Mouse (Mus musculus) cerebellum, adult 2 months (tissue): ENCODE results near the gene Commd6. TPM values are rescaled to one million over a fixed set of nuclear protein-coding genes. Genes with fewer than 3 reads are reported as not detected.

Source experiments
- DNase-seq, 2 experiments: peaks; one replicate each; pipeline ENCODE4 v3.0.0; 2021
- H3K27ac ChIP-seq: fragments of 200-500 bp; 2 replicates; pipeline ENCODE4 v1.5.1; 2012; ENCODE audit warnings: low read length, control low read depth, inconsistent platforms; ENCODE audit not compliant: insufficient read depth
- H3K27me3 ChIP-seq: fragments of 200-500 bp; 2 replicates; pipeline ENCODE4 v1.6.1; 2012; ENCODE audit warnings: inconsistent platforms, mild to moderate bottlenecking, low read length, moderate library complexity; ENCODE audit not compliant: control insufficient read depth, insufficient read depth
- H3K4me1 ChIP-seq: fragments of 200-500 bp; 2 replicates; pipeline ENCODE4 v1.6.1; 2011; ENCODE audit warnings: low read length; ENCODE audit not compliant: control insufficient read depth, insufficient read depth
- H3K4me3 ChIP-seq: fragments of 200-500 bp; replicated peaks from 2 replicates; pipeline ENCODE3; 2011; ENCODE audit warnings: mild to moderate bottlenecking, low read depth, low read length, control low read depth; ENCODE audit not compliant: insufficient read depth
- CTCF ChIP-seq: fragments of 200-500 bp; IDR thresholded peaks from 2 replicates; pipeline ENCODE4 v1.5.1; 2011; ENCODE audit warnings: low read depth, mild to moderate bottlenecking, control low read depth, low read length, moderate library complexity, borderline replicate concordance; ENCODE audit not compliant: insufficient read depth
- POLR2A ChIP-seq: fragments of 200-500 bp; IDR thresholded peaks from 2 replicates; pipeline ENCODE4 v1.6.1; 2011; ENCODE audit warnings: low read length, control low read depth, borderline replicate concordance; ENCODE audit not compliant: insufficient read depth
- WGBS: fragments of 180-500 bp; shearing (Covaris S2); methylation state at CpG from one replicate; pipeline ENCODE4 v1.1.7; 2018; 5-methylcytosine and 5-hydroxymethylcytosine counted together
- polyA plus RNA-seq: library from polyadenylated mRNA; depleted of rRNA; stranded (reverse); fragments of >200 nt; gene quantifications from 2 replicates; pipeline ENCODE4 v1.2.3, GENCODE M21; 2012; rRNA removed

The Commd6 gene
- polyA plus RNA-seq = 58.6 and 60.0 TPM in 2 replicates

DNA sequence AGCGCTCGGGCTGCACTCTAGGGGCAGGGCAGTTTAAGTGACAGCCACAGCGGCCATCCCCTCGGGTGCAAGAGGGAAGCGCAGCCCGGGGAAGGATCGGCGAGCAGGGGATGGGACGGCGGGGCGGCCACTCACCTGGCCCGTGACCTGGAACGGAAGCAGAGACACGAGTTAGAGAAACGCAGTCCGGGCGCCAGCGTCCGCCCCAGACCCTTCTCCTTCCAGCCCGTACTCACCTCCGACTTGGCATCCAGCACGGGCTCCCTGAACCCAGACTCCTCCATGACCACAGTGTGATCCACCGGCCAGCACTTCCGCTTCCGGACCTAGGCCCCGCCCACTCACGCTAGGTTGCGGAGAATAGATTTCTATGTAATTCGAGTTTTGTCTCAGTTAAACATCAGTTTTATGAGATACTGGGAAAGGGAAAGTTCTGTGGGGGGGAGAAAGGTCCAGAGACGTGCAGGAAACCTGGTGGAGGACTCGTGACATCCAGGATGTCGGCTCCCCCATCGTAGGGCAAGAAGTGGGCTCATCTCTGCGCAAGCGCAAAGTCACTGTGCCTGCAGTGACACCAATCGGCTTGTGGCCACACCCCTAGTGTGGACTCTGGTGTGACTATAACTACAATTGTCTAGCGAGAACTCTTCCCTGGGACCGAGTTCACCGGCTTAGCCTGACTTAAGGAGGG, at the start of gene Commd6:
TSS of gene Commd6 (minus strand) at position 534 of the 691 bp plus-strand sequence.
- peak within 1 kb of the TSS; percentile 85 for H3K27ac ChIP-seq
- DNase-seq = peak; percentile 92 to 94
- TF ChIP-seq CTCF (0 out of 2 replicates have a peak, but pooled peaks have one; percentile 1), POLR2A (peak; percentile 88)
- peak within 1 kb of the TSS; percentile 95 for H3K4me3 ChIP-seq
- no peaks in the 10 kb centered on the region for H3K27me3 ChIP-seq
- H3K4me1 ChIP-seq = peaks cover 3% of the 10 kb centered on the region; the same call in 1 of the 2 replicates
- under 1% methylated on average over 39 of the region's 39 CpGs for WGBS

DNA sequence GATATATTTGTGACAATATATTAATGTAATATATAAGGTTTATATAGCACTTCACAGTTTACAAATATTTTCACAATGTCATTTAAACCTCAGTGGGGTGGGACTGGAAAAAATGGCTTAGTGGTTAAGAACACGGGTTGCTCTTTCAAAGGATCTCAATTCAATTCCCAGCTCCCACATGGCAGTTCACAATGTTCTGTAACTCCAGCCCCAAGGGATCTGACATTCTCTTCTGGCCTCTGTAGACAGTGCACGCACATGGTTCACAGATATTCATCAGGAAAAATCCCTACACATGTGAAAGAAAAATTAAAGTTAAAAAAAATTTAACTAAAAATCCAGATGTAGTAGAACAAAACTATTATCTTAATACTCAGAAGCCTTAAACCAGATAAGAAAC, 47.9 kb upstream of the Commd6 start:
- Histone ChIP-seq H3K4me1 (no peaks in the 10 kb centered on the region), H3K4me3 (no peak overlapping the region), H3K27me3 (no peaks in the 10 kb centered on the region), H3K27ac (no peak overlapping the region)
- no peak for DNase-seq
- no peak for TF ChIP-seq CTCF
- no peak for TF ChIP-seq POLR2A
- 79% methylated on average over 2 of the region's 2 CpGs for WGBS

DNA sequence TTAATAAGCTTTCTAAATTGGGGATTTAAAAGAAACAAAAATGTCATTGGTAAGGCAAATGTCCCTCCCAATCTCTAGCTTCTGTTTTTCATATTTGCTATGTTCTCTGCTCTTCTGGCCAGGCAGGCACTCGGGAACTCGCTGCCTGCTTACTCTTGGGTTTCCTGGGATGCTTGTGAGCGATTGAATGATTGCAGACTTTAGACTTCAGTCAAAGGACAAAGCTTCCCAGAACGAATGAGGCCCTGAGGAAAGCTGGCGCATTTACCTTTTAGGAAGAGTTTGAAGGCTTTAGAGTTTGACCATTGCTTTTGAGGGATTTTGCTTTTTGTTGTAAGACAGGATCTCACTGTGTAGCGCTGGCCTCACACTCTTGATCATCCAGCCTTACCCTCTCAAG, 47.2 kb upstream of the Commd6 start:
- H3K4me3 ChIP-seq = no peak overlapping the region
- whole genome bisulfite sequencing = 92% methylated on average over 6 of the region's 6 CpGs
- no peak for DNase-seq
- TF ChIP-seq POLR2A (no peak), CTCF (no peak)
- no peaks in the 10 kb centered on the region for H3K4me1 ChIP-seq
- no peaks in the 10 kb centered on the region for H3K27me3 ChIP-seq
- H3K27ac ChIP-seq = no peak overlapping the region

DNA sequence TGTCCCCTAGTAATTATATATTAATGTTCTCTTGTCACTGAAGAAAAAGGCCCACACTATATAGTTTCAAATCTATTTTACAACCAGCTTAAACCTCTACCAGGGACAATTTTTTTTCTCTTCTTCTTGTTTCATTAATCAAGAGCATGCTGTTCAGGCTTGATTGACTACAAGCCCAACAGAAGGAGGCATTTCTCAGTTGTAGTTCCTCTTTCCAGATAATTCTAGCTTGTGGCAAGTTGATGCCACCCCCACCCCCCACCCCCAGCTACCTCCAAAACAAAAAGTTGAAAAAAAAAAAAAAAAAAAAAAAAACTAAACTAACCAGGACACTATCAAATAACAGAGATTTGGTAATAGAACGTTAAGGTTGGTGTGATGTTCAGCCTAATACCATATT, 31.7 kb upstream of the Commd6 start:
- Histone ChIP-seq H3K4me1 (peaks cover 7% of the 10 kb centered on the region), H3K4me3 (no peak overlapping the region), H3K27me3 (no peaks in the 10 kb centered on the region), H3K27ac (no peak overlapping the region)
- TF ChIP-seq POLR2A (no peak), CTCF (no peak)
- no peak for DNase-seq
- 100% methylated on average over 1 of the region's 1 CpGs for WGBS

DNA sequence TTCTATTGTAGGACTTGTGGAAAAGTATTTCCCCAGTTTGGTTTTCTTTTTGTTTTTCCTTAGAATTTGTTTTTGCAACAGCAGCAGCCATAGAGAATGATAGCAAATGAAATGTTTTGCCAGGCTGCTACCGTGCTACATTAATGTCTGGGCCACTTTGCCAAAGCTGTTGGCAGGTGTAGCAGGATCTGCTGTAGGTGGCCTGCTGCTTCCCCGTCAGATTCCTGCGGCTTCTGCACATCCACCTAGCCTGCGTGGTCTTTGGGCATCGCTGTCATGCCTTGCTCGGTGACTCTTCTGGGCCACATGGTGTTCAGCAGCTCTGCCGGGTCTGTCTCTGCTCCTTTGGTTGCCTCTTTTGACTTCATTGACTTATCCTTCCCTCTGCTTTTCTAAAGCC, 28.1 kb upstream of the Commd6 start:
- Histone ChIP-seq H3K27ac (no peak overlapping the region), H3K4me1 (peaks cover 7% of the 10 kb centered on the region), H3K27me3 (no peaks in the 10 kb centered on the region), H3K4me3 (no peak overlapping the region)
- 10% methylated on average over 7 of the region's 7 CpGs for WGBS
- TF ChIP-seq POLR2A (no peak), CTCF (no peak)
- peak; percentile 68 to 82 for DNase-seq

DNA sequence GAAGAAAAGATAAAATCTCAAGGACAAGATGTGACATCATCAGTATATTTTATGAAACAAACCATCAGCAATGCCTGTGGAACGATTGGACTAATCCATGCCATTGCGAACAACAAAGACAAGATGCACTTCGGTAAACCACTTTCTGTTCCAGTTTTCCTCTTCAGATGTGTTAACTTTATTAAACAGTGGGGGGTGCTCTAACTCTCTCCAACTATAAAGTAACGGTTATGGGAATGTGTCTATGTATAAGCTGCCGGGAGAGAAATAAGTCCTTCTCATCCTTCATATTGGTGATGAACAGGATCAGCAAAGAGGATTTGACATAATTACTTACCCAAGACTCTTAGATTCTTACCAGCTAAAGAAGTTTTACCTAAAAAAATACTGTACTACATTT, 26.1 kb upstream of the Commd6 start:
- no peaks in the 10 kb centered on the region for H3K27me3 ChIP-seq
- DNase-seq = no peak
- no peak overlapping the region for H3K27ac ChIP-seq
- no peak overlapping the region for H3K4me3 ChIP-seq
- 92% methylated on average over 5 of the region's 5 CpGs for WGBS
- no peak for TF ChIP-seq CTCF
- TF ChIP-seq POLR2A = no peak
- H3K4me1 ChIP-seq = peaks cover 7% of the 10 kb centered on the region

DNA sequence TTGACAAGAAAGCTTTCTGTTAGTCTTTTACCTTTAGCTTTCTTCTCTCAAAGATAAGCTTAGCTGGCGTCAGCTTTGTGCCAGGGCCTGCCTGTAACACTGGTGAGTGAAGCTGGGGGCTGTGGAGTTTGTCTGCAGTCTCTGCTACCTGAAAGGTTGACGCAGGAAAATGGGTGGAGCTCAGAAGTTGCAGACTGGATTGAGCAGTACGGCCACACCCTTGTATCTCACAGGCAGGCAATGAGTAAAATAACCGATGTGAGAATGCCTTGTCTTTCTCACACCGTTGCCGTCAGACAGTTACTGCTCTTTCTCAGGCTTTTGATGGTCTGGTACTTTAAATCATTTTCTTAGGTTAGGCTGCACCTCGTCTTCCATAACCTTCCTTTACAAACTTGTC, 25.6 kb upstream of the Commd6 start:
- TF ChIP-seq CTCF = no peak
- TF ChIP-seq POLR2A = no peak
- no peaks in the 10 kb centered on the region for H3K27me3 ChIP-seq
- H3K4me1 ChIP-seq = peaks cover 7% of the 10 kb centered on the region
- no peak for DNase-seq
- H3K27ac ChIP-seq = no peak overlapping the region
- WGBS = 96% methylated on average over 7 of the region's 7 CpGs
- H3K4me3 ChIP-seq = no peak overlapping the region

DNA sequence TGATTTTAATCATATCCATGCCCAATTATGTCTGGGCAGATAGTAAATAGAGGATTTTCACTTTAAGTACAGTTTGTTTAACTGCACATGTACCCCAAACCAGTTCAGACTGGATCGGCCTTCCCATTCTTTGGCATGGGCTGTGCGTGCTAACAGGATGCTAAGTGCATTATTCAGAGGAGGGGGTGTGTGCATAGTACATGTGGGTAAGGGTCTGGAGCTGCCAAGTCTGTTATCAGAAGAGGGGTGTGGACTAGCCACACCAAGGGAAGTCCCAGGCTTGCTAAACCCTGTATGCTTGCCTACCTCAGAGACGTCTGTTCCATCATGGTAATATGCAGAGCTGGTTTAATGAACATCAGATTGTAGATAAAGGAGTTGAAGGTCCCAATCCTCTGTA, 23.8 kb upstream of the Commd6 start:
- no peaks in the 10 kb centered on the region for H3K27me3 ChIP-seq
- no peak overlapping the region for H3K27ac ChIP-seq
- no peak for TF ChIP-seq CTCF
- TF ChIP-seq POLR2A = no peak
- 97% methylated on average over 3 of the region's 3 CpGs for WGBS
- DNase-seq = no peak
- no peak overlapping the region for H3K4me3 ChIP-seq
- H3K4me1 ChIP-seq = peaks cover 5% of the 10 kb centered on the region
